Mouse (Mus musculus): ENCODE measurements at regions not wholly inside any gene's neighbourhood (a gene's known extent, or its start where the extent isn't known, plus 50 kb on each side); places are given as distances from the start of the nearest gene placed in this dataset.

DNA sequence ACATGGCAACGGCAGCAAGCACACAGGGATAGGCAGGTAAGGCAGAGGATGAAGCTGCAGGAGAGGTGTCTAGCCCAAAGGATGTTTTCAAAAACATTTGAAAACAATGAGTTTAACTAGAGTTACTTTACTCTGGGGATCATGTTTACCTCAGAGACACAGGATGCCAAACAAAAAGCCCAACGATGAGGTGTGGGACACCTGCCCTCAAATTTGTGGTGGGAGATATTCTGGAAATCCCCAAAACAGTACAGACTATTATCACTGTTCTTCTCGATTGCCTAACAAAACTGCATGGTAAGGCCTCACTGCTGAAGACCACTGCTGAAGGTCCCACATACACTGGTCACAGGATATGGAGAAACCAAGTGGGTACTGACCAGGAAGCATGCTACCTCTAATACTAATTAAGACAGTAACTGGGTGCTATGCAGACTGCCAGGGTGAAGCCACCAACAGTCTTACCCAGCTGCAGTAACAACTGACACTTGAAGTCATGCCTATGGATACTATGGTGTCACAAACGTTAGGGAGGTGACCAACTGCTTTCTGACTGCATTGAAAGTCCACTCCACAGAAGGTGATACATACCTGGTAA lies 197.1 kb upstream of the Mkln1 start:
- DNase-seq = no peak
- Histone ChIP-seq H3K4me1 (replicated peaks) (no peaks in the 10 kb centered on the region), H3K4me3 (replicated peaks) (no peak overlapping the region), H3K27me3 (no peaks in the 10 kb centered on the region), H3K36me3 (no peaks in the 10 kb centered on the region), H3K9ac (no peak overlapping the region), H3K9me3 (replicated peaks) (no peaks in the 10 kb centered on the region), H3K27ac (no peak overlapping the region), H3K4me2 (no peak overlapping the region)
- ATAC-seq (ENCODE audit: low read depth) = no peak
- WGBS (ENCODE audit: insufficient replicate concordance) = 59% methylated on average over 4 of the region's 4 CpGs

DNA sequence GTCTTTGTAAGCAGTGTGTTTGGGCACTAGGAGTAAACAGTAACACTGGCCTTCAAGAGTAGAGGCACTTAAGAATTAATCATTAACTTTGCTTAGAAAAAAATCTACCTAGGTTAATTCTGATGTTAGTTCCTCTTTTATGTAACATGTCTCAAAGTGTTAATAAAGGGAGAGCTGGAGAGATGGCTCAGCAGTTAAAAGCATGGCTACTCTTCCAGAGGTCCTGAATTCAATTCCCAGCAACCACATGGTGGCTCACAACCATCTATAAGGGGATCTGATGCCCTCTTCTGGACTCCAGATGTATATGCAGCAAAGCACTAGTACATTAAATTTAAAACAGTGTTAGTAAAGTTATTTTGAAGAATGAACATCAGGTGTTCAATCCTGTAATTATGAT lies 195.9 kb upstream of the Mkln1 start:
- H3K4me1 ChIP-seq (replicated peaks) = no peaks in the 10 kb centered on the region
- DNase-seq (no peak), ATAC-seq (ENCODE audit: low read depth) (no peak)
- no peak overlapping the region for H3K9ac ChIP-seq
- H3K4me3 ChIP-seq (replicated peaks) = no peak overlapping the region
- H3K9me3 ChIP-seq (replicated peaks) = no peaks in the 10 kb centered on the region
- H3K27ac ChIP-seq = no peak overlapping the region
- no peak overlapping the region for H3K4me2 ChIP-seq
- H3K27me3 ChIP-seq = no peaks in the 10 kb centered on the region
- no peaks in the 10 kb centered on the region for H3K36me3 ChIP-seq

DNA sequence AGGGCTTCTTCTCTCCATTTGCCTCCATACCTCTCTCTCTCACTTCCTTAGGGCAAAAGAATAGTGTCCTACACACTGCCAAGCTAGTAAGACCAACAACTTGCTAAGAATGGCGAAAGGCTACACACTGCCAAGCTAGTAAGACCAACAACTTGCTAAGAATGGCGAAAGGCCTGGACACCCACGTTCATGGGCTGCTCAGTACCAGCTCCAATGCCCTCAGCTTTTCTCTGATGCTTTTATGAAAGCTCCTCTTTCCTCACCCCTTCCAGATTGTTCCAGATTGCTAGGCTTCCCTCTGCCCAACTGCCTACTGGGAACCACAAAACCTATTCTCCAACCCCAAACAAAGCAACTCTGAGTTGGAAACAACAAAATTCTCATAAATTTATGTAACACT lies 194.1 kb upstream of the Mkln1 start:
- no peak overlapping the region for H3K27ac ChIP-seq
- no peak for ATAC-seq (ENCODE audit: low read depth)
- DNase-seq = no peak
- no peaks in the 10 kb centered on the region for H3K4me1 ChIP-seq (replicated peaks)
- no peaks in the 10 kb centered on the region for H3K27me3 ChIP-seq
- H3K4me3 ChIP-seq (replicated peaks) = no peak overlapping the region
- H3K4me2 ChIP-seq = no peak overlapping the region
- no peaks in the 10 kb centered on the region for H3K9me3 ChIP-seq (replicated peaks)
- WGBS (ENCODE audit: insufficient replicate concordance) = 69% methylated on average over 3 of the region's 3 CpGs
- H3K36me3 ChIP-seq = no peaks in the 10 kb centered on the region
- no peak overlapping the region for H3K9ac ChIP-seq

DNA sequence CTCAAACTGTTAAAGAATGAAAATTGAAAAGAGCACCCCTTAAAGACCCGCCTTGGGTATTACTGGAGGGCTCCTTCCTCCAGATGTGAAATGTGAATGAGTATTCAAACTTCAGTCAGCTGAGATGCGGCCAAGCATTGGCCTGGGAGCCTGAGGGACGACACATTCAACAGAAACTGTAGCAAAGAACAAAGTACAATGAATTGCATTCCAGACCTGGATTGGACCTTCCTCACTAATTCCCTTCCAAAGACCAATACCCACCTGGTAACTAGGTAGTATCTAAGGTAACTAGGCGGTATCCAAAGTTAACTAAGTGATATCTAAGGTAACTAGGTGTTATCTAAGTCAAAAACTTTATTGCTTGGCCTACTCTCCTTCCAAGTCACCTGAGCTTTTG lies 193.7 kb upstream of the Mkln1 start:
- H3K4me3 ChIP-seq (replicated peaks) = no peak overlapping the region
- no peak overlapping the region for H3K4me2 ChIP-seq
- H3K4me1 ChIP-seq (replicated peaks) = no peaks in the 10 kb centered on the region
- ATAC-seq (ENCODE audit: low read depth) (no peak), DNase-seq (no peak)
- H3K9me3 ChIP-seq (replicated peaks) = no peaks in the 10 kb centered on the region
- no peaks in the 10 kb centered on the region for H3K36me3 ChIP-seq
- 64% methylated on average over 4 of the region's 4 CpGs for WGBS (ENCODE audit: insufficient replicate concordance)
- H3K9ac ChIP-seq = no peak overlapping the region
- no peak overlapping the region for H3K27ac ChIP-seq
- H3K27me3 ChIP-seq = no peaks in the 10 kb centered on the region

DNA sequence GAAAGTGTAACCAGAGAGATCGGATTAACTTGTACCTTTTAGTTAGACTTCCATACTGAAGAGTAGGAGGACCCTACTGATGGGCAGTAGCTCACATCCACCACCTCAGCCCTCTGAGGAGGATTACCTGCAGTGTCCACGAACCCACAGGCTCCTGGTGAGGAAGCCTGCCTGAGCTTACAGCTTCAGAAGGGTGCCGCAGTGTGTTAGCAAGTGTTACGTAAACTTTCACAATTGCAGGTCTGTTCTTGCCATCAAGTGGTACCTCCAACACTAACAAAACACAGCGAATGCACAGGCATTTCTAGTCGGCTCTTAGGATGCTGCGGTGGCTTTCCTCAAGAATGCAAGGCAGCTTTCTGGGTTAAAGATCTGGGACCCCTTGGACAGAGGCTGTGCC lies 192.4 kb upstream of the Mkln1 start:
- H3K4me2 ChIP-seq = no peak overlapping the region
- no peak for DNase-seq
- H3K27ac ChIP-seq = no peak overlapping the region
- H3K9me3 ChIP-seq (replicated peaks) = no peaks in the 10 kb centered on the region
- WGBS (ENCODE audit: insufficient replicate concordance) = 66% methylated on average over 7 of the region's 7 CpGs
- H3K4me1 ChIP-seq (replicated peaks) = no peaks in the 10 kb centered on the region
- H3K36me3 ChIP-seq = no peaks in the 10 kb centered on the region
- H3K4me3 ChIP-seq (replicated peaks) = no peak overlapping the region
- H3K9ac ChIP-seq = no peak overlapping the region
- ATAC-seq (ENCODE audit: low read depth) = no peak
- no peaks in the 10 kb centered on the region for H3K27me3 ChIP-seq

DNA sequence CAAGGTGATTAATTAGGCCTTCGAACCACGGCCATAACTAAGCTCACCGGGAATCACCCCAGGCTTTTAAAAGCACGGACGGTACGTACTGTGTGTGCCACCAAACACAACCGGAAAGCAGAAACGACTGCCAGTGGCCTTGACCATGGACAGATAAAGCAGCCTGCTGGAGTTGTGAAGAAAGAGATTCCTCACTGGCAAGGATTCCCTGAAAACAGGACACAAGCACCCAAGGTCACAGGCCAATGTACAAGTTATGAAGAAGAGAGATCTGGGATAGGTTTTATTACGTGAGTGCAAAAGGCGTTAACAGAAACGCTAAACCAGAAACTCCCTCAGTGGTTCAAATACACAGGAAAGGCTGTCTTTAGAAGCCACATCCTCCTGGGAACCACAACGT lies 191.3 kb upstream of the Mkln1 start:
- H3K9me3 ChIP-seq (replicated peaks) = no peaks in the 10 kb centered on the region
- no peaks in the 10 kb centered on the region for H3K36me3 ChIP-seq
- H3K4me3 ChIP-seq (replicated peaks) = no peak overlapping the region
- ATAC-seq (ENCODE audit: low read depth) = no peak
- H3K4me1 ChIP-seq (replicated peaks) = no peaks in the 10 kb centered on the region
- WGBS (ENCODE audit: insufficient replicate concordance) = 66% methylated on average over 12 of the region's 12 CpGs
- H3K27ac ChIP-seq = no peak overlapping the region
- no peak overlapping the region for H3K9ac ChIP-seq
- no peak for DNase-seq
- H3K4me2 ChIP-seq = no peak overlapping the region
- H3K27me3 ChIP-seq = no peaks in the 10 kb centered on the region

DNA sequence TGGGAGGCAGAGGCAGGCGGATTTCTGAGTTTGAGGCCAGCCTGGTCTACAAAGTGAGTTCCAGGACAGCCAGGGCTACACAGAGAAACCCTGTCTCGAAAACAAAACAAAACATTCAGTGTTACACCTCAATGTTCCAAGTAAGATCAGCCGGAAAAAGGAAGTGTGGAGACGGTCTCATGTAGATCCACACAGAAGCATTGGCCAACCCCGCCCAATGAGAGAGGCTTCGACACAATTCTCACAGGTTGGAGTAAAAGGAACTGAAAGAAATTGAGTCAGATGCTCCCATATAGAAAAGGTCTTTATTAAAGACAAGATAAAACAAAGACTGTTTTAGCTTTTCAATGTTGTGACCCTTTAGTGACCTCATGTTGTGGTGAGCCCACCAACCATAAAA lies 190.3 kb upstream of the Mkln1 start:
- Histone ChIP-seq H3K4me3 (replicated peaks) (no peak overlapping the region), H3K27ac (no peak overlapping the region), H3K9ac (no peak overlapping the region), H3K4me2 (no peak overlapping the region), H3K4me1 (replicated peaks) (no peaks in the 10 kb centered on the region), H3K27me3 (0 out of 2 replicates have a peak, but pooled peaks cover 2% of the 10 kb centered on the region), H3K9me3 (replicated peaks) (no peaks in the 10 kb centered on the region), H3K36me3 (no peaks in the 10 kb centered on the region)
- no peak for ATAC-seq (ENCODE audit: low read depth)
- 66% methylated on average over 6 of the region's 6 CpGs for WGBS (ENCODE audit: insufficient replicate concordance)
- DNase-seq = no peak

DNA sequence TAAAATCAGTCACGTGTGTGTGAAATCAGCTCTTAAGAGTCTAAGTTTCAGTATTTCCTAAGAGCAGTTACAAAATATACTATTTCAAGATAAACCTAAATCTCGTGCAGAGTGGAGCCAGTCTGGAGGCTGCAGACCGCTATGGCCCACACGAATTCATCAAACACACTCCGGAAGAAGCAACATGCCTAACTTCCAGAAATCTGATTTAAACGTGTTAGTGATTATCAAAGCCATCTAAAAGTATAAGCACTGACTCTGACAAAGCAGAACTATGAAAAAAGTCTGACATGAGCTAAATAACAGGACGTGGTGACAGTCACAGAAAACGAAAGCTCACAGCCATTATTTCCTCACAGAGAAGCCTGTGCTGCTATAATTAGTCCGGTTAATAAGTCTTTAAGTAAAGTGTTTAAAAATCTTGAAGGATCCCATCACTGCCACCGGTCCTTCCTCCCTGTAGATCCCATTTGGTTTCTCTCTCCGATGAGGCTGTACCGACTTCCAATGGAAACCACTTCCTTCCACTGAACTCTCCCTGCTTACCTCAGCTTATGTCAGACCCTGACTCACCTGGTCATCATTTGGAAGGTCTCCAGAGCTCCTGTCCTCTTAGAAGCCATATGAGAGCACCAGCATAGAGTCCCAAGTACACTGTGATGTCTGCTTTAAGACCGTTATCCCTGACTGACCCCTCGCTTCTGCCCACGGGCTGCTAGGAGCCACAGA lies 189.0 kb upstream of the Mkln1 start:
- Histone ChIP-seq H3K9ac (no peak overlapping the region), H3K4me1 (replicated peaks) (no peaks in the 10 kb centered on the region), H3K27me3 (peaks cover 11% of the 10 kb centered on the region), H3K4me2 (no peak overlapping the region), H3K36me3 (no peaks in the 10 kb centered on the region), H3K9me3 (replicated peaks) (no peaks in the 10 kb centered on the region), H3K4me3 (replicated peaks) (no peak overlapping the region), H3K27ac (no peak overlapping the region)
- DNase-seq (no peak), ATAC-seq (ENCODE audit: low read depth) (no peak)
- WGBS (ENCODE audit: insufficient replicate concordance) = 57% methylated on average over 15 of the region's 15 CpGs

DNA sequence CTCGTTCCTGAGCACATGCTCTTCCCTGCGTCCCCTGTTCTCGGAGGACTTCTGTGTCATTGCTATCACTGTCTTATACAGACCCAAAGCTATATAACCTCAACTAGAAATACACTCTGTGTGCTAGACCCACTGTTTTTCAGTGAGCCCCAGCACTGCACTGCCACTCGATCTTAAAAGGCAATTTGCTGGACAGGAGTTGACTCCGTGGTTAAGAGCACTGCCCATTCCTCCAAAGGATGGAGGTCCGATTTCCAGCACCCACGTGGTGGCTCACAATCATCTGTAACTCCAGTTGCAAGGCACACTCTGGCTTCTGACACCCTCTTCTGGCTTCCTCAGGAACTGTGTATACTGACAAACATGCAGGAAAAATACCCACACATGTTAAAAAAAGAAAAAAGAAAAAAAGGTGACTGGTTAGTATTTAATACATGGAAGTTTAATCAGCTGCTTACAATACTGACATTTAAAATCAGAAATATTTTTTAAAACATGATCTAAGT lies 188.3 kb upstream of the Mkln1 start:
- WGBS (ENCODE audit: insufficient replicate concordance) = 59% methylated on average over 7 of the region's 7 CpGs

DNA sequence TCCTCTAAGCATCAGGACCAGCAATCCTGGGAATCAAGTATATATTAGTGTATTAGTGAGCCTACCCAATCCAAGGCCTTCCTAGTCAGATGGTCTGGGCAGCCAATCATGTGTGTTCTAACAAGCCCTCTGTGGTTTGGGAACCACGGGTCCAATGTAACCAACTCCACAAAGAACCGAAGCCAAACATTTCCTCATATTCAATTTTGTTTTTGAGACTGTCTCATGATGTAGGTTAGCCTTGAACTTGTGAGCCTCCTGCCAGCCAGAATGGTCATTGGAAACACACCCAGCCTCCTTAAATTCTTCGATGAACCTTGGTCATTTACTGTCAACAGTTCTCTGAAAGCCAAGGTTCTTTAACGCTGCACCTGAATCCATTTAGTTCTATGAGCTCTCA lies 187.4 kb upstream of the Mkln1 start:
- no peak for ATAC-seq (ENCODE audit: low read depth)
- H3K27ac ChIP-seq = no peak overlapping the region
- no peak overlapping the region for H3K4me2 ChIP-seq
- H3K36me3 ChIP-seq = no peaks in the 10 kb centered on the region
- no peak for DNase-seq
- H3K27me3 ChIP-seq = peaks cover 26% of the 10 kb centered on the region
- H3K4me1 ChIP-seq (replicated peaks) = peaks cover 3% of the 10 kb centered on the region; the same call in 1 of the 2 replicates
- no peaks in the 10 kb centered on the region for H3K9me3 ChIP-seq (replicated peaks)
- no peak overlapping the region for H3K9ac ChIP-seq
- WGBS (ENCODE audit: insufficient replicate concordance) = 60% methylated on average over 4 of the region's 4 CpGs
- H3K4me3 ChIP-seq (replicated peaks) = no peak overlapping the region

More for the DNA sequence above, 188.3 kb upstream of the Mkln1 start:
- no peaks in the 10 kb centered on the region for H3K36me3 ChIP-seq
- no peaks in the 10 kb centered on the region for H3K9me3 ChIP-seq (replicated peaks)
- no peak overlapping the region for H3K9ac ChIP-seq
- ATAC-seq (ENCODE audit: low read depth) (no peak), DNase-seq (no peak)
- H3K27ac ChIP-seq = no peak overlapping the region
- H3K4me2 ChIP-seq = no peak overlapping the region
- no peaks in the 10 kb centered on the region for H3K4me1 ChIP-seq (replicated peaks)
- peaks cover 18% of the 10 kb centered on the region for H3K27me3 ChIP-seq
- no peak overlapping the region for H3K4me3 ChIP-seq (replicated peaks)

DNA sequence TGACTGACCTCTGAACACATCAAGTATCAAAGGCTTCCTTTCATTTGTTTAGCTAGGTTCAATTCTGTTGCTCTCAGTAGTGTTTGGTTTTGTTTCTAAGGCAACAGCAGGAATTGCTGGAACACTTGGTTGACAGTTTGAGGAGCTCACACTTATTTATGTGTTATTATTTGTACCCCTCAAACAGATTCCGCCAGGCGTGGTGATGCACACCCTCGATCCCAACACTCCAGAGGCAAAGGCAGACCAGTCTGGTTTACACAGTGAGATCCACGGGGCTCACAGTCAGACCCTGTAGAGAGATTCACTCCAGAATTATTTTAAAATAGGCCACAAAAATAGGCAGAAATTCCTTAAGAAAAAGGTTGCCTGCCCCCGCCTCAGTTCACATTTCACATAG lies 186.9 kb upstream of the Mkln1 start:
- 54% methylated on average over 5 of the region's 5 CpGs for WGBS (ENCODE audit: insufficient replicate concordance)
- no peak overlapping the region for H3K4me2 ChIP-seq
- H3K36me3 ChIP-seq = no peaks in the 10 kb centered on the region
- H3K27me3 ChIP-seq = peaks cover 31% of the 10 kb centered on the region
- no peak for DNase-seq
- H3K27ac ChIP-seq = no peak overlapping the region
- no peak overlapping the region for H3K4me3 ChIP-seq (replicated peaks)
- ATAC-seq (ENCODE audit: low read depth) = no peak
- H3K9ac ChIP-seq = no peak overlapping the region
- H3K4me1 ChIP-seq (replicated peaks) = peaks cover 7% of the 10 kb centered on the region
- no peaks in the 10 kb centered on the region for H3K9me3 ChIP-seq (replicated peaks)

DNA sequence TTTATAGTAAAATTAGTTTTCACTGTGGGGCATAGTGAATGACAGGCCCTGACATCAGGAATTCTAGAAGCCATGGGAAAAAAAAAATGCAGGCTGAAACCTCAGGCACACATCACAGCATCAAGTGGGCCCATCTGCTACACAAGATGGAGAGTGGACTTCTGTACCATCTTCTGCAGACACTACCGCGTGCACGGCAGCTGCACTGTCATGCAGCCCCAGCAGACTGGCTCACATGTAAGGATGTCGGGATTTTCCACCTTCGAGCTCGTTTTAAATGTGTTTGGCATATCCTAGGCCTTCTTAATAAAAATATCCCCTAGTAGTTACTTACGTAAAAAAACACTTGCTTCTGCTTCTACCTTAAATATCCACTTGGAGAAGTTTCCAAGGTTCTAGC lies 186.5 kb upstream of the Mkln1 start:
- no peaks in the 10 kb centered on the region for H3K9me3 ChIP-seq (replicated peaks)
- peaks cover 11% of the 10 kb centered on the region for H3K4me1 ChIP-seq (replicated peaks)
- 70% methylated on average over 7 of the region's 7 CpGs for WGBS (ENCODE audit: insufficient replicate concordance)
- no peaks in the 10 kb centered on the region for H3K36me3 ChIP-seq
- ATAC-seq (ENCODE audit: low read depth) (no peak), DNase-seq (no peak)
- H3K4me3 ChIP-seq (replicated peaks) = no peak overlapping the region
- no peak overlapping the region for H3K4me2 ChIP-seq
- no peak overlapping the region for H3K27ac ChIP-seq
- H3K27me3 ChIP-seq = peaks cover 36% of the 10 kb centered on the region
- H3K9ac ChIP-seq = no peak overlapping the region

All from liver, embryonic 13.5 days (tissue).